Mouse (Mus musculus) CH12.LX (cell line): ENCODE data around the gene Tprkb.
"Not testable (repeated sequence)": the region's sequence is repeated elsewhere in the genome, so short reads cannot be mapped to it uniquely, and the experiment has no call there.

Experiments used
- CTCF ChIP-seq, 2 experiments: IDR thresholded peaks in 1 of 2; conservative IDR thresholded peaks in 1 of 2; 2 replicates each; pipeline ENCODE4 v1.5.1; 2011 to 2012; ENCODE audit warnings: low read depth in 2 of 2, low read length in 2 of 2, improper control_type of control experiment in 1 of 2, inconsistent platforms in 1 of 2, mild to moderate bottlenecking in 1 of 2, moderate library complexity in 1 of 2
- EP300 ChIP-seq: IDR thresholded peaks from 2 replicates; pipeline ENCODE4 v1.6.1; 2011; ENCODE audit warnings: low read length, improper control_type of control experiment
- HCFC1 ChIP-seq: IDR thresholded peaks from 2 replicates; pipeline ENCODE4 v1.6.1; 2012; ENCODE audit warnings: low read depth, mild to moderate bottlenecking, inconsistent platforms, low read length, improper control_type of control experiment
- MAX ChIP-seq: IDR thresholded peaks from 2 replicates; pipeline ENCODE4 v1.6.1; 2011; ENCODE audit warnings: low read length, improper control_type of control experiment
- MEF2A ChIP-seq: IDR thresholded peaks from 2 replicates; pipeline ENCODE4 v1.6.1; 2014; ENCODE audit warnings: low read depth, mild to moderate bottlenecking, inconsistent platforms, low read length, improper control_type of control experiment, borderline replicate concordance
- MXI1 ChIP-seq: IDR thresholded peaks from 2 replicates; pipeline ENCODE4 v1.6.1; 2011; ENCODE audit warnings: mild to moderate bottlenecking, low read depth, low read length, improper control_type of control experiment
- NELFE ChIP-seq: IDR thresholded peaks from 2 replicates; pipeline ENCODE4 v1.6.1; 2011; ENCODE audit warnings: low read depth, low read length, improper control_type of control experiment
- POLR2A ChIP-seq: IDR thresholded peaks from 2 replicates; pipeline ENCODE4 v1.6.1; 2011; ENCODE audit warnings: low read depth, mild to moderate bottlenecking, improper control_type of control experiment, low read length
- SMC3 ChIP-seq: IDR thresholded peaks from 2 replicates; pipeline ENCODE4 v1.6.1; 2011; ENCODE audit warnings: low read depth, low read length, improper control_type of control experiment
- TBP ChIP-seq: conservative IDR thresholded peaks from 2 replicates; pipeline ENCODE4 v1.6.1; 2011; ENCODE audit warnings: low read depth, low read length, improper control_type of control experiment
- UBTF ChIP-seq: IDR thresholded peaks from 2 replicates; pipeline ENCODE4 v1.6.1; 2012; ENCODE audit warnings: low read depth, mild to moderate bottlenecking, inconsistent platforms, low read length, improper control_type of control experiment, moderate library complexity
- USF2 ChIP-seq: conservative IDR thresholded peaks from 2 replicates; pipeline ENCODE4 v1.6.1; 2011; ENCODE audit warnings: low read depth, low read length, improper control_type of control experiment

DNA sequence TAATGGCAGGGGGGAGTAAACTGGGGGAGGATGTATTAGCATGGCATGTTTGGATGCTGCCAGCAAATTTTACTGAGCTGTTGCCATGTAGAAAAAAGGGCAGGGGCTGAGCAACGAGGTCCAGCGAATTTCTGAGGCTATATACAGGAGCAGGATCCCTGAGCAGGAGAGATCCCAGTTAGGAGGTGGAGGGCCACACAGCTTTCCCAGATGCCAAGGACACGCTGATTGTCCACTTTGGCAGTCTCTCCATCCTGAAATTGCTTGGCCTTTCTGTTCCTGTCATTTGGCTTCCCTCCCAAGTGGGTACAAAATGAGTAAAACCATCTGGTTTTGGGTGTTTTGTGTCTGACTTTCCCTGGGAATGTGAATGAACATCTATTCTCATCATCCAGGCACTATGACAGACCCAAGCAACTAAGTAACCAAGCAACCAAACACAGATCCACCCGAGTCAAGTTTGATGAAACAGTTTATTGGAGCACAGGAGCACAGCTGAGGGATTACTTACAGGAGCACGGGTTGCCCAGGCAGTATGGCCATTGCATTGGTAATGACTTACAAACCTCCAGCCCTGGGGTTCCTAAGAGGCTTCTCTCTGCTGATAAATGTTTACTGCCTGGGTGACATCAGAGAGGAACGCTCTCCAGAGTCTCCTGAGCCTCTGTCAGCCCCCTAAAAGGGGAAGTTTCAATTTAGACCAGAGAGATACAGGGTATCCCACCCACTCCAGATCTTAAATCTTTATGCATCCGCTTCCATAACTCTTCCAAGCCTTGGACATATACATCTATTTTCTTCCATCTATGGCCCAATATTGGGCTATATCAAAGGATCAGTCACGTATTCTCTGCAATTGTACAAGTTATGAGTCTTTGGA, 12.8 kb upstream of the Tprkb start:
- TF ChIP-seq EP300; MAX; CTCF (conservative IDR thresholded peaks at IDR 0.05 in 1 of 2, IDR thresholded peaks at IDR 0.05 in 1 of 2; ENCODE audit: low read depth in 2 of 2, low read length in 2 of 2); USF2; POLR2A; MXI1; TBP; HCFC1; SMC3; NELFE; MEF2A; UBTF: not testable (repeated sequence)
